Mouse (Mus musculus): ENCODE results near the gene Gpr137.

Gpr137 gene

DNA sequence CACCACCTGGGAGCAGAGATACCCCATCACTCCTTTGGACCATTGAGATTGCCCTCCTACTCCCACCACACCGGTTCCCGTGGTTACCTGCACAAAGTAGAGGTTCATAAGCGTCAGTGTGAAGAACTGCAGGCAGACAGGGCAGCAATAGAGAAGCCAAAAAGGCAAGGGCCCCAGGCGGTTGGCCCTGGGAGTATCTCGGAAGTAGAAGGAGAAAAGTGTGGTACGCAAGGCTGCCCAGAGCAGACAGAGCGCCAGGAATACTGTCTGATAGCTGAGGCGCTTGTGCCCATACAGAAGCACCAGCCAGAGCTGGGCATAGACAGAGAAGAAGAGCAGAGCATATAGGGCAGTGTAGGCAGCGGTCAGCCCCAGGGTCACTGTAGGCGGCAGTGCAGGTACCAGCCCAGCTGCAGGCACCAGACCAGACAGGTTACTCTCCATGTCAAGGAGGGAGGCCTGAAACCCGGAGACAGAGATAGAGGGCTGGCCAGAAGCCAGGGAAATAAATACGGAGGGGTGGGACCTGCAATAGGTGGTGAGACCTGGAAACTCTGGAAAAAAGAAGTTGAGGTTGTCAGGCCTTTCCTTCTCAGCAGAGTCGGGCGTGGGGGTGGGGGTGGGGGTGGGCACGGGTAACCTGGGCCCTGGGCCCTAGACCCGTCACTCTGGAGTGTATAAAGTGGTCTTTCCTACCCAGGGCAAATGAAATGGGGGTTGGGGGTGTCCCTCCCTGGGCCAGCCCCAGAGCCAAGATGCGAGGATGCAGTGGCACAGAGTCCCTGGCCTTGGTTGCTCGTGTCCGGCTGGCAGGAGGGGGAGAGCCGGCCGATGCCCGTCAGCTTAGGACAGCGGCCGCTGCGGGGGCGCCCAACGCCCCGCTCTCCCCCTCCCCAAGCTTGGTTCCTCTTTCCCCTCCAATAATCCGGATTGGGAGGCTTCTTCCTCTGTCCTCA lies 1.6 kb downstream of the Gpr137 start:
- DNase-seq, result no peak

DNA sequence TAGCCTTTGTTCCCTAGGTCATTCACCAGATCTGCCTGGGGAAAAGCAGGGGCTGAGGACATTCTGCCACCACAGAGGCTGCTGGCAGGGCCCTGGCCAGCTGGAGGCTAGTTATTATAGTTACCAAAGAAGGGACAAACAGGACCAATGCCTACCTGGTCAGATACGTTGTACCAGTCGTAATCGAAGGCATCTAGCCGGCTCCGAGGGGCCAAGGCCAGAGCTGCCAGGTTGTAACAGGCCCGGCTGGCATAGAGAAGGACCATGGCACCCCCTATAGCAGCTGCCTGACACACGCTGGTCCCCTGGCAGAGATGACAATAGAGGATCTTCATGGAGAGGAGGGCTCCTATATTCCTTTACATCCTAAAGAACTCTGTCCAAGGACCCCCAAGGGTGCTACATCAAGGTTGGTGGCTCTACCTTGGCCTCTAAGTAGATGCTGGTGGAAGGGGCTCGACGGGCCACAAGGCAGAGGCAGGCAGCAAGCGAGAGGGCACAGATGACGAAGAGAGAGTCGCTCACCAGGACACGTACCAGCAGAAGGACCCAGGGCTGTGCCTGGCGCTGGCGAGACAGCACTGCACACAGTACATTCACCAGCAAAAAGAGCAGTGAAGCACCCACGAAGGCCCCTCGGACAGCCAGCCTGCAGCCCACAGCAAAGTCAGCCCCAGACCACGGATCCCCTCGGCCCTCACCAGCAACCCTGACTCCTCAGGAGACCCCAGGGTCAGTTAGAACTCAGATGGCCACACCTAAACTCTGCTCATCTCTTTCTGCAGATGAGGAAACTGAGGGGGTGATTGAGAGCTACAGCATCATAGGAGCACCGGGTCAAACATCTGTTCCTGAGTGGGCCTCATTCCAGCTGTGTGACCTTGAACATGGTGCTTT lies 2.9 kb downstream of the Gpr137 start:
- no peak for DNase-seq

DNA sequence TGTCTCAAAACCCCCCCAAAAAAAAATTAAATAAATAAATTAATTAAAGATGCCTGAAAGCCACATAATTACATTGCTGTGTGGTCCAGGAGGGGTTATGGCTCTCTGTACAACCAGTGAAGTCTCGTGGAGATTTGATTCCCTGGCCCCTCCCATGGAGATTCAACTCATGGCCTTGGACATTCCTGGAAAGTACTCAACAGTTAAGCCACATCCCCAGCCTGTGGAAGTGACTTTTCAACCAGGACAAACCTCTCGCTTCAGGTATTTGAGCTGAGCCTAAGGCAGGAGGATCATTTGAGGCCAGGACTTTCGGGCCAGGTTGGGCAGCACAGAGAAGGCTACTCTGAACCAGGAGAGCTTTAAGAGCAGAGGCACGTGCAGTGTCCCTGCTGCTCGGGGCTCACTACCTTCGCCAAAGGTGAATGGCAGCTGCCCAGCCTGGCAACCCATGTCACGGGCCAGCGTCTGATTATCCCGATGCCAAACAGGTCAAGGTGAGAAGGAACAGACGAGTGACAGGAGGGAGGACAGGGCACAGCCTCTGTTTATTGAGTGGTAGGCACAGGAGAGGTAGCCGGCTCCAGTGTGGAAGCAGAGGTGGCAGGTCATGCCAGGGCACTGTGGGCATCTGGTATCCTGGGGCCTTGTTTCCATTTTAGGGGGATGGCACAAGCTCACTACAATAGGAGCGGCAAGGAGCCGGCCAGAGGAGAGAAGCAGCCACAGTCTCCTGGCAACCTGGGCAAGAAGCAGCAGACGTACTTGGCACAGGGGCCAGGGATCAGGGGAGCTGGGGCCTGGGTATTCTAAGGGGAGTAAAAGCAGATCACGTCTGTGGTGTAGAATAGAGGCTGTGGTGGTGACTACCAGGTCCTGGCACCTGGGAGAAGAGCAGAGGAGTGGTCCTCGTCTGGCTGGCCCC lies 4.5 kb downstream of the Gpr137 start:
- no peak for DNase-seq

DNA sequence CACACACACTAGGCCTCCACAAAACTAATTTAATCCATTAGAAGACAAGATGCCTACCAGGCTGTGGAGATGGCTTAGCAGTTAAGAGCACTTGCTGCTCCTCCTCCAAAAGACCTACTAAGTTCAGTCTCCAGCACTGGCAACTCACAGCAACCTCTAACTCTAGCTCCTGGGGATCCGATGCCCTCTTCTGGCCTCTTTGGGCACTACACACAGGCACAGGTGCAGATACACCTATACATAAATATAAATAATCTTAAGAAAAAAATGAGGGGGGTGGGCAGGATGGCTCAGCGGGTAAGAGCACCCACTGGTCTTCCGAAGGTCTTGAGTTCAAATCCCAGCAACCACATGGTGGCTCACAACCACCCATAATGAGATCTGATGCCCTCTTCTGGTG lies 6.0 kb downstream of the Gpr137 start:
- DNase-seq, result peak; percentile 61

DNA sequence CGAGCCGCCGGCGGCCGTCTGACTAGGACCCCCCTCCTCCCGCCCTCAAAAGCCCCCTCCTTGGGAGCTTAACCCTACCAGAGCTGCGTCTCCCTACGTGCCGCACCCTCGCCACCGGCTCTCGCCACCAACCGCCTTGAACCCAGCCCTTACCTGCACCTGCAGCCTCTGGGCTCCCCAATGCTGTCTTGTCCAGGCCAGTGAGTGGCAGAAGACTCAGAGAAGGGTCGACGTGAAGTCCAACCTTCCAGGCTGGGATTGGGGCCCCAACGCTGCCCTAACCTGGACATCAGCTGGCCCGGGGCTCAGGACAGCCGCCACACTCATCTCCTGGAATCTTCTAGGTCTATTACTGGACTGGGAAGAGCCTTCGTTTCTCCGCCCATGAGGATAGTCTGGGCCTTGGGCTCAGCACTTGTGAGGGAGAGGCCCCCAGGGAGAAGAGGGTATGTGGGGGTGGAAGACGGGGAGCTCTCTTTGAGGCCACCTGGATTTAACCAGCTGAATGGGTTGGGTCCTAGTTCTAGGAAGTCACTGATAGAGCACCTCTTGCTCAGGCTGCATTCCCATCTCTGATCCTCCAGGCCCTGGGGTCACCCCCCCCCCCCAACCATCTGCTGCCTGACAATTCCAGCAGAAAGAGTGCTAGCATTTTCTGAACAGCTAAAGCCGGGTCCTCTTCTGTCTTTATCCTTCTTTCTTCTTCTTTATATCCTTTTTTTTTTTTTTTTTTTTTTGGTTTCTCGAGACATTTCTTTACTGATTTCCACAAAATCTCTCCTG lies 7.9 kb downstream of the Gpr137 start, which contains the start of gene Kcnk4:
TSS of gene Kcnk4 (minus strand) at position 321 of the 783 bp plus-strand sequence.
- no peak for DNase-seq

DNA sequence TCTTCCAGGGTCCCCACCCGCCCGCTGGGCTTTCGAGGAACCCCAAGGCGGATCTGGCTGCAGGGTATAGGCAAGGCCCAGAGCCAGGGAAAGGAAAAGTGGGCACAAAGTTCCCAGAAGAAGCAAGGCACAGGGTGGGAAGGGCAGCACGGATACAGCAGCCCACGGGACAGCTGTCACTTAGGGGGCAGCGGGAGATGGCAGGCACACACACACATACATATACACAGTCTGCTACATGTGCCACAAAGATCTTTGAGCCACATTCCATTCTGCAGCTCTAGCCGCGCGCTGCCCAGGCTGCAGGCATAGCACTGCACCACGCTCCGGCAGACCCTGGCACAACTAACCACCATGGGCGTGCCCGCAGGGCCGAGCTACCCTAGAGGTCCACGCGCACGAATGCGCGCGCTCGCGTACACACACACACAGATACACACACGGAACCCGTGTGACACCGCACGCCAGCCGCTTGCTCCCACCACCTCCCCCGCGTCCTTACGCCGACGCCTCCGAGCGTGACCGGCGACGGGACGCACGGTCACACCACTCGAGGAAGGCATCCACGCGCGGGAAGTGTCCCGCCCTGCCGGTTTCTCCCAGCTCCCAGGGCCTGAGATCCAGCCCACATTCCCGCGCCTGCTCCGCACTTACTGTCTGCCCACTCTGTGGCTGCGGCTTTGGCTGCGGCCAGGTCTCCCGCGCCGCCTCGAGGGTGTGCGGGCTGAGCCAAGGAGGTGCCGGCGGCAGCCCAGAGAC lies 8.7 kb downstream of the Gpr137 start:
- no peak for DNase-seq

DNA sequence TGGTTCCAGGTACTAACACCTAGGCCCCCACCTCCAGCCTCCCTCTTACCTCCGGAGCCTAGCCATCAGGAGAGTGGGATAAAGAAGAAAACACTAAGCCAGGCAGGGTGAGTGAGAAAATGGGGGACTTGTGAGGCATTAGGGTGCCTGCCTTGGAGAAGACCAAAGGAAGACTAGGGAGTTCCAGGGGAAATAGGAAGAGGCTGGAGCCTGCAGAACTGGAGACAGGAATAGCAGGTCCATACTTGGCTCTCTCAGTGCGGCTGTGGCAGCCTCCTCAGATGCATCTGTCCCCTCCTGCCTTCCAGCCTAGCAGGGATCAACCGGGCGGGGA lies 9.2 kb downstream of the Gpr137 start:
- no peak for DNase-seq

DNA sequence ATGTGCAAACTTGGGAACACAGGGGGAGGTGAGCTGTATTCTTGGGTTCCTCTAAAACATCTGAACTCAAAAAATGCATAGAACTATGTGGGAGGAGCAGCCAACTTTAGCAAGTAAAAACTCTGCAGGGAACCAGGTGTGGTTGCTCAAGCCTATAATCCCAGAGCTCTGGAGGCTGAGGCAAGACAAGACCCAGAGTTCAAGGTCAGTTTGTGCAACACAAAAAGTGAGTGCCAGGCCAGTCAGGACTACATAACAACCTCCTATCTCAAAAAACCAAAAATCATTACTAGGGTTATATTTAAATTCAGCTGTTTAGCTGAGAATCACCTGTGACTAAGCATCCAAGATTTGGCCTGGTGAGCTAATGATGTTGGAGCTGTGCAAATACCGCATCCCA lies 10.3 kb downstream of the Gpr137 start:
- no peak for DNase-seq

DNA sequence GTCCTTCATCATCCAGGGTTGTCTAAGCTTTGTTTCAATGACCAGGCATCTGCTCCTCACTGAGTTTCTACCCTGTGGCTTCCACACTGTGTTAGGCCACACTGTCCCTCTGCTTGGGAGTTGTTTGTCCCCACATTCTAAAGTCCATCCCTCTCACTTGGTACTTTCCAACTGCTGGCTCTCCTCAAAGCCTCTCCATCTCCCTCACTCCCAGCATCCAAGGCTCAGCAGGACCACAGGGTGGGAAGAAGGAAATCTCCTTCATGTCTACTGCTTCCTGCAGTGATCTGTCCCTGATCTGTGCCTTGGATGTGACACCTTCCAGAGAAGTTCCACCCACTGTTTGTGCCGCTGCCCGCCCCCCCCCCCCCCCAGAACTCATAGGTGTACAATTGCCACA lies 11.3 kb downstream of the Gpr137 start:
- no peak for DNase-seq

DNA sequence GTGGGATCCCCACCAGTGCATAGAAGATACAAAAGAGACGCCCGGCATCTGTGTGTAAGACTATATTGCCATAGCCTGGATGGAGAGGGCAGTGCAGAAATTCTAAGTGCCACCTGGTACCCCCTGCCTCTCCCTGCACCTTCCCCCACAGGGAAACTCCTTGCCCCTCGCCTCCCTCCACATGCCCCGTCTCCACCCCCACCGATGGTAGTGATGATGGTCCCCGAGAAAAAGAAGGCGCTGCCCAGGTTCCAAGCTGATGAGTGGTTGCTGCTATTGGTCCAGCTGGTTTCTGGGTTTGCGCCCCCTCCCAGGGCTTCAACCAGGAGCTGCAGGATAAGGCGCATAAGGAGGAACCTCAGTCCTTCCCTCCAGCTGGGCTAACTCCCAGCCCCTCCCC lies 14.2 kb downstream of the Gpr137 start:
- no peak for DNase-seq

DNA sequence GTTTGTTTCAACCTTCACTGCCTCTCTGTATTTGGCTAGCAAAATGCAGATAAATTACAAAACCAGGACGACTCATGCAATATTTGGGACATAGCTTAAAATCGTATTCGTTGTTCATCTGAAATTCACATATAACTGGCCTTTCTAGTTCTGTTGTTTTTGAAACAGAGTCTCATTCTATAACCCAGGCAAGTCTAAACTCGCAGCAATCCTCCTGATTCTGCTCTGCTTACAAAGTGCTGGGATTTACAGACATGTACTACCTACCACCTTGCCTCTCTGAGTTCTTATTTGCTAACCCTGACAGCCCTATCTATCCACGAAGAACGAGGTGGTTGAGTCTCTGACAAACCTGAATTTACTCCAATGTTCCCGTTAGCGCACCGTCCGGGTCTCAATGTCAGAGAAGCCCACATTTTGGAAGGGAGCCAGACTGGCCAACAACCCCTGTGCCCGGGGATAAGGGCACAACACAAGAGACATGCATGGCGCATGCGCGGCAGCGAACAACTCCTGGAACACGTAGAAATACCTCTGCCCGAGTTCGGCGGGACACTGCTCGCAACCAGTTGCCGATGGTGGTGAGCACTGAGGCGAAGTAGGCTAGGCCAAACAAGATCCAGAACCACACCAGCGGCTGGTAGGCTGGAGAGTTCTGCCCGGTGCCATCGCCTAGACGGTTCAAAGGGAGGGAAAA lies 15.6 kb downstream of the Gpr137 start:
- DNase-seq, result no peak

DNA sequence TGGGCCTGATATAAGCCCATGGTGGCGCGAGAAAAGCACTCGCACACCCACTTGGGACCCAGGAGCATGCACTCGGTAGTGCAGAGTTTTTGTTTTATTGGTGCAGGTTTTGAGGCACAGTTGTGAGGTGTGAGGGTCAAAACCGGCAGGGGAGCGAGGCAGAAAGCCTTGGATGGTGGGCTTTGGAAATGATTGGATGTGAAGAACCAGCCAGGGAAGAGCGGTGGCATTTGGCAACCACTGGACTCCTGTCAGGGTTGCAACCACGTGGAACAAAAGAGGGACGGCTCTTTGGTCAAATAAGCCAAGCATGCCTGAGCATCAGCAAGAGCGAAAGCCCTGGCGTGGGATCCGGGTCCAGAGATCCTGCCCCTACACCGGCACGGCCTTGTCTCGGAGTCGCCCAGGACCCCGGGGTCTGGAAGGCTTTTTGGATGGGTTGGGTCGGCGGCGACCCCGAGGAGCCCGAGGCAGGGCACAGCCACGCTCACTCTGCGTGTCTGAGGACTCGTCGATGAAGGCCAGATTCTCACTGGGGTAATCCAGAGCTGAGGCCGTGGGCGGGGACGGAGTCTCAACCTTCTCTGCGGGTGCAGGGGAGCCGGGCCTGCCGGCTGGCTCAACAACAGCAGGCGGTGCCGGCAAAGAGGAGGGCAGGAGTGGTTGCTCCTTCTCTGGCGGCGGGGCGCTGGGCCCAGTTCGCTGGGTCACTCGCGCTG lies 16.5 kb downstream of the Gpr137 start:
- no peak for DNase-seq

DNA sequence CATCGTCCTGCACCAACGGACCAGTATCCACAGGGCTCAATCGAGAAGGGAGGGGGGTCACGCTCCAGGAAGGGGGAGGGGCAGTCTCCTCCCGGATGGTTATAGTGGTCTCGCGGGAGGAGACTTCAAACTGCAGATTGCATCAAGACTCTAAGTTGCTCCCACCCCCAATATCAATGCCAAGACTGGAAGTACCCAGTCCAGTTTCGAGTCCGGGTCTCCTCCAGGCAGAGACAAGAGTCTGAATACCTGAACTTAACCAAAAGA lies 17.0 kb downstream of the Gpr137 start, which contains the start of gene Catsperz:
TSS of gene Catsperz (minus strand) at position 74 of the 267 bp plus-strand sequence.
- DNase-seq, result no peak

DNA sequence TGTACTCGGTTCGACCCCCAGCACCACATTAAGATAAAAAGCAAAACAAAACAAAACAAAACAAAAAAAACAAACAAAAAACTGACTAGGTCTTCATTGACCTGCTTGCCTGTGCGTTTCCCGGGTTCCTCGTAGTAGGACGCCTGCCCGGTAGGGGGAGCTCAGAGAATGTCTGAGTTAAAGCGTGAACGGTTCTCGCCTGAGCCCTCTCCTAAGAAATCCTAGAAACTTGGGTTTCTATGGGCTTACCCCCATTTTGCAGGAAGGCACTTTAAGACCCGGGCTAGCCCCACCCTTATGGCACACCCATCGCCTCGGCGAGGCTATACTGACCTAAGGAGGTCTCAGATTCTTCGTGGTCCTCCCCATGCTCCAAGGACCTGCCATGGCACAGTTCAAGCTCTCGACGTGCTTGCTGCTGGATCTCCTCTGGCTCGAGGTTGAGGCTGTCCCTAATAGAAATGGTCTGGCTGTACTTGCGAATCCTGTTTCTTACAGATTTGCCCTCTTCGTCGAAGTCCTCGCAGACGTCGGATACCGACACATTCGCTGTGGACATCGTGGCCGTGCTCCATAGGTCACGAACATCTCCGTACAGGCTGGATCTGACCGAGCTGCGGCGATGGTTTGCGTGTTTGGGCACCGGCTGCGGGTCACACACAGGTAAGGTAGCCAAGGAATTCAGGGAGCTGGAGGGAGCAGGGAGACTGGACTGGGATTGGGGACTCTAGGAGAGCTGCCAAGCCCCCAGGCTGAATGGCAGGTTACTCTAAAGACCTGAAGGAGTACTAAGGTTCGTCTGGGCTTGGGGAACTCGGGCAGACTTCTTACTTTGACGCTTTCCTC lies 17.6 kb downstream of the Gpr137 start:
- DNase-seq, result peak; percentile 89

DNA sequence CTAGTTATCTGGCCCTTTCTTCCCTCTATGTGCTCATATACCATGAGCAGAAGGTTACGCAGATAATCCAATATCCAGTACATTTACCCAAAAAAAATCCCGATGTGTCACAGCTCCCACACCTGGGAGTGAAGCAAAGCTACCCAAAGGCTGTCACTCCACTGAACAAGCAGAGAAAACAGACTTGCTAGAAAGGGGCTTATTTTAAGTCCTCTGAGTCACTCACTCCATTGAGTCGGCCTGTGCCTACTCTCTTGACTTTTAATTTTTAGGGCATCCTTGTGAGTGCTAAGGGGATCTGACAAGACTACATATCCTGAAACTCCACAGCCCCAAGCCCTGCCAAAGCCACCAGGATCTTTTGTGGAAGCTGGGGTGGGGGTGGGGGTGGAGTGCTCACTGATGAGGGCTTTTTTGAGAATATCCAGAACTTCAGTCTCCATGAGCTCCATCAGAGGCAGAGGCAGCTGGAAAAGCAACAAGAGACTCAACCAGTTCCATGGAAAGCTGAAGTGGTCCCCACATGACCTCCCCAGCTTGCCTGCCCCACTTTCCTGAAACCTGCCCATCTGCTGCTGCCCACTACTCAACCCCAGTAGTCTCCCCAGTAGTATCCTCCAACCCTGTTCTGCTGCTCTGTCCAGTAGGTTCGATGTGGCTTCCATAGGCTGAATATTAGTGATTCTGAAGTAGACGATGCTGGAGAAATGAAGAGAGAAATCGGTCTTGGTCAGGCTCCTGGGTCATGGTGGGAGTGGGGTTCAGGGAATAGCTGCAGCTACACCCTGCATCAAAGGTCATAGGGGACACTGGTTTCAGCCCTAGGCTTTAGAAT lies 19.2 kb downstream of the Gpr137 start:
- DNase-seq, result no peak

DNA sequence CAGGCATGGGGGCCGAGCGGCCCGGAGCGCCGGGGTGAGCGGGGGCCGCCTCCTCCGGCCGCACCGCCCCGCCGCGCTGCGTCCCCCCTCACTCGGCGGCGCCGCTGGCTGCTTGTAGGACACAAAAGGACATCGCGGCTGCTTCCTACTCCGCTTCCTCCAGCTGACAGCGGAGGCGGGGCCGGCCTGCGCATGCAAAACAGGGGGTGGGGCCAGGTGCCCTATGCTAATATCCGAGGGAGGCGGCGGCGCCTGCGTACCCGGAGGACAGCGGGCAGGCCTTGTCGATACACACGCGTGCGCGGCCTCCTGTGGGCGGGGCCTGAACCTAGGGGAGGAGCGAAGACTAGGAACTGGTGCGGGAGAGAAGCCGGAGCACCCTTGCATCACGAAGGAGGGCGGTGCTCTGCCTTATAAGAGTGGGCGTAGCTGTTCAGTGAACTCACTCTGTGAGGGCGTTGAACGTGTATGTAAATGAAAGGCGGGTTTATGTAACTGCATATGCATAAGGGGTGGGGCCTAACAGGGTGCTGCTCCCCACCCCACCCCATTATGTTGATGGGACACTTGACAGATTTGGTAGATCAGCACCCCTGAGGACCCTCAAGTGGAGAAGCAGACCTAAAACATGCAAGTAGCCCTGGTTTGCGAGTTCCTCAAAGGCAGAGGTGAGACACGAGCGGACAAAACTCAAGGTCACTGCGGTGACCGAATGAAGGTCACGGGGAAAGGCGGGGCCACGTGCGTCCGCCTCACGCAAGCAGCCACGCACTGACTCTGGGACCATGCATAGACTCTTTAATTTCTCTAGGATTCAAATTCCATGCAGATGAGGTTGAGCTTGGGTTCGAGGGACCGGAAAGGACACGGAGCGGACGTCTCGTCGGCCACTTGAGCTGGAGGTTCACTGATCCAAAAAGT lies 20.4 kb downstream of the Gpr137 start, which contains the start of gene Esrra:
TSS of gene Esrra (minus strand) at position 167 of the 921 bp plus-strand sequence.
- DNase-seq, result peak; percentile 100
